In the genomic region with DNA sequence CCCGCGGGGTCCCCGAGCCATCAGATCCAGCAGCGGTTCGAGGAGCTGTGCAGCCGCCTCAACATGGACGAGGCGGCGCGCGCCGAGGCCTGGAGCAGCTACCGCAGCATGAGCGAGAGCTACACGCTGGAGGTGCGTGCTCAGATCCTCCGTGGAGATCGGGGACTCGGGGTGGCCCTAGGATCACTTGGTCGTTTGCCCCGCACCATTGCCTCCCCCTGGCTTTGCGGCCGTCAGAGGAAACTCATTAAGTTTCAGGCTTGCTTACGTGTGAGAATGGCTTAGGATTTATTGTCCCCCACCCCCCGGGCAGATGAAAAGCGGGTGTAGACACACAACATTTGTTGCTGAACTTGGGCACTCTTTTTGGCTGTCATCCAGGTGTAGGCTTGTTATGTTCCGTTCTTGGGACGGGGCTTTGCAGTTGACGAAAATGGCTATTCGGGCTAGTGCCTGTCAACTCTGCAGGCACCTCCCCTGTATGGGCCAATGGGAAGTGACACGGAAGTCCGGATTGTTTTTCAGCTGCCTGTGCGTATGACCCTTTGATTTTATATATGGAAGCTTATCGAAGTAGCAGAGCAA, we compare ENCODE assay signal across 8 mouse cellular contexts. TPM values are rescaled to one million over a fixed set of nuclear protein-coding genes. Genes with fewer than 3 reads are reported as not detected.
DNase-seq lines count a peak whose midpoint lies in the region; ATAC-seq and TF ChIP-seq lines count a peak whose summit lies in the region.

No protein-coding gene starts in this region.

- in situ Hi-C loops in CH12.LX (cut with MboI; ENCODE audit: low pct_ligation_motif_present, low pct_unique_long_range_greater_than_20kb, low sequenced_read_pairs), result no loop called here

- peaks cover 5 to 22% of the 10 kb centered on the region in 2 experiments for H3K36me3 ChIP-seq in CH12.LX (replicated peaks in 1 of 2; ENCODE audit: control insufficient read depth in 1 of 2, insufficient read depth in 1 of 2, low read length in 1 of 2)
- no peaks in the 10 kb centered on the region; the same call in 1 of the 2 replicates for H3K36me3 ChIP-seq in forebrain, embryonic 12.5 days (replicated peaks)
- H3K36me3 ChIP-seq in heart, embryonic 16.5 days (ENCODE audit: control insufficient read depth, insufficient read depth), result no peaks in the 10 kb centered on the region
- peaks cover 5% of the 10 kb centered on the region for H3K36me3 ChIP-seq in liver, embryonic 13.5 days
- no peaks in the 10 kb centered on the region for H3K36me3 ChIP-seq in stomach, embryonic 16.5 days (ENCODE audit: control insufficient read depth, insufficient read depth, low read length)

- H3K27ac ChIP-seq in CH12.LX (ENCODE audit: insufficient read depth, low read depth), result peak overlapping the region; percentile 59
- H3K27ac ChIP-seq in forebrain, embryonic 12.5 days, result peak overlapping the region; percentile 83
- H3K27ac ChIP-seq in heart, embryonic 16.5 days (ENCODE audit: low read length), result peak overlapping the region; percentile 91
- peak overlapping the region; percentile 88 for H3K27ac ChIP-seq in liver, embryonic 13.5 days
- H3K27ac ChIP-seq in stomach, embryonic 16.5 days (ENCODE audit: low read length), result peak overlapping the region; percentile 83

- TF ChIP-seq RAD21 in CH12.LX (IDR thresholded peaks at IDR 0.05; ENCODE audit: low read depth, low read length), result no peak

- dilution Hi-C loops in CH12.LX (cut with MboI; ENCODE audit: extremely low pct_ligation_motif_present, extremely low pct_unique_long_range_greater_than_20kb, low sequenced_read_pairs), result no loop called here

- H3K4me1 ChIP-seq in CH12.LX (ENCODE audit: control insufficient read depth in 1 of 2, insufficient read depth in 2 of 2), result peaks cover 17 to 29% of the 10 kb centered on the region in 2 experiments
- peaks cover 15% of the 10 kb centered on the region for H3K4me1 ChIP-seq in forebrain, embryonic 12.5 days
- peaks cover 10% of the 10 kb centered on the region for H3K4me1 ChIP-seq in heart, embryonic 16.5 days (ENCODE audit: control insufficient read depth, insufficient read depth, low read length)
- H3K4me1 ChIP-seq in liver, embryonic 13.5 days (replicated peaks), result peaks cover 22% of the 10 kb centered on the region
- H3K4me1 ChIP-seq in stomach, embryonic 16.5 days (ENCODE audit: control insufficient read depth, insufficient read depth, low read length), result peaks cover 8% of the 10 kb centered on the region; the same call in 1 of the 2 replicates

- peak overlapping the region; percentile 85 for H3K9ac ChIP-seq in CH12.LX (ENCODE audit: insufficient read depth, low read depth)
- H3K9ac ChIP-seq in forebrain, embryonic 12.5 days, result peak overlapping the region; percentile 80
- peak overlapping the region; percentile 94 for H3K9ac ChIP-seq in heart, embryonic 16.5 days (ENCODE audit: low read length)
- H3K9ac ChIP-seq in liver, embryonic 13.5 days, result peak overlapping the region; percentile 89
- peak overlapping the region; percentile 86 for H3K9ac ChIP-seq in stomach, embryonic 16.5 days (ENCODE audit: low read length)

- no peak for TF ChIP-seq EP300 in CH12.LX (IDR thresholded peaks at IDR 0.05; ENCODE audit: low read length)

- no peaks in the 10 kb centered on the region for H3K27me3 ChIP-seq in CH12.LX (replicated peaks)
- no peaks in the 10 kb centered on the region for H3K27me3 ChIP-seq in forebrain, embryonic 12.5 days
- H3K27me3 ChIP-seq in heart, embryonic 16.5 days (ENCODE audit: control insufficient read depth, insufficient read depth, low read length), result no peaks in the 10 kb centered on the region
- H3K27me3 ChIP-seq in liver, embryonic 13.5 days, result no peaks in the 10 kb centered on the region
- H3K27me3 ChIP-seq in stomach, embryonic 16.5 days (ENCODE audit: control insufficient read depth, insufficient read depth, low read length), result no peaks in the 10 kb centered on the region

- WGBS in forebrain, embryonic 12.5 days, result under 1% methylated on average over 33 of the region's 34 CpGs
- WGBS in heart, embryonic 16.5 days, result 0% methylated on average over 34 of the region's 34 CpGs
- under 1% methylated on average over 34 of the region's 34 CpGs for WGBS in liver, embryonic 13.5 days (ENCODE audit: insufficient replicate concordance)
- WGBS in stomach, embryonic 16.5 days, result under 1% methylated on average over 34 of the region's 34 CpGs

- H3K4me3 ChIP-seq in CH12.LX (replicated peaks in 1 of 3; ENCODE audit: low read depth in 2 of 3, low read length in 2 of 3, poor library complexity in 1 of 3), result peak overlapping the region; percentile 81 to 98 (median 82)
- peak overlapping the region; percentile 84 for H3K4me3 ChIP-seq in forebrain, embryonic 12.5 days (replicated peaks)
- H3K4me3 ChIP-seq in heart, embryonic 16.5 days (ENCODE audit: low read length), result peak overlapping the region; percentile 96
- peak overlapping the region; percentile 91 for H3K4me3 ChIP-seq in liver, embryonic 13.5 days (replicated peaks)
- peak overlapping the region; percentile 95 for H3K4me3 ChIP-seq in stomach, embryonic 16.5 days (replicated peaks; ENCODE audit: low read length)

- no peak for TF ChIP-seq CTCF in CH12.LX (conservative IDR thresholded peaks at IDR 0.05 in 1 of 2, IDR thresholded peaks at IDR 0.05 in 1 of 2; ENCODE audit: low read depth in 2 of 2, low read length in 2 of 2)

- ATAC-seq in forebrain, embryonic 12.5 days (ENCODE audit: low FRiP score), result peak; percentile 84
- ATAC-seq in heart, embryonic 16.5 days (replicated peaks; ENCODE audit: extremely low read depth, insufficient read depth, low FRiP score), result peak; percentile 86
- ATAC-seq in liver, embryonic 13.5 days (ENCODE audit: low read depth), result peak; percentile 80
- peak; percentile 84 for ATAC-seq in stomach, embryonic 16.5 days (ENCODE audit: insufficient read depth, low FRiP score)

- H3K4me2 ChIP-seq in CH12.LX (ENCODE audit: insufficient read depth, low read depth, poor library complexity, severe bottlenecking), result no peak overlapping the region
- peak overlapping the region; percentile 67 for H3K4me2 ChIP-seq in forebrain, embryonic 12.5 days
- peak overlapping the region; percentile 63 for H3K4me2 ChIP-seq in heart, embryonic 16.5 days (ENCODE audit: low read depth, low read length)
- peak overlapping the region; percentile 79 for H3K4me2 ChIP-seq in liver, embryonic 13.5 days
- peak overlapping the region; percentile 67 for H3K4me2 ChIP-seq in stomach, embryonic 16.5 days (ENCODE audit: low read depth, low read length)

- H3K79me2 ChIP-seq in CH12.LX (replicated peaks; ENCODE audit: control insufficient read depth, extremely low read depth, insufficient read depth, poor library complexity, severe bottlenecking), result peaks cover 23% of the 10 kb centered on the region

- peak; percentile 86 for DNase-seq in CH12.LX (ENCODE audit: extremely low read depth)
- peak; percentile 77 for DNase-seq in c-Kit-positive CD71-positive TER-119-negative erythroid progenitor cells, embryonic 14.5 days (ENCODE audit: low read depth)
- peak; percentile 89 to 95 for DNase-seq in kidney, postnatal 25 days
- peak; percentile 72 for DNase-seq in liver, embryonic 13.5 days
- peak; percentile 82 to 84 for DNase-seq in natural killer cell, adult 2 months (ENCODE audit: low spot score in 2 of 2)

- TF ChIP-seq POLR2A in CH12.LX (IDR thresholded peaks at IDR 0.05; ENCODE audit: low read depth, low read length), result peak; percentile 55

- H3K9me3 ChIP-seq in CH12.LX (replicated peaks; ENCODE audit: low read length), result no peaks in the 10 kb centered on the region
- no peaks in the 10 kb centered on the region for H3K9me3 ChIP-seq in forebrain, embryonic 12.5 days
- no peaks in the 10 kb centered on the region for H3K9me3 ChIP-seq in heart, embryonic 16.5 days (replicated peaks; ENCODE audit: control insufficient read depth, low read length)
- H3K9me3 ChIP-seq in liver, embryonic 13.5 days (replicated peaks), result no peaks in the 10 kb centered on the region
- no peaks in the 10 kb centered on the region for H3K9me3 ChIP-seq in stomach, embryonic 16.5 days (replicated peaks; ENCODE audit: control insufficient read depth, low read length)

TF ChIP-seq in CH12.LX, 34 proteins besides CTCF, POLR2A, EP300 and RAD21 (continues in another document):
- 0 out of 2 replicates have a peak, but pooled peaks have one; percentile 4 for TF ChIP-seq MYC (IDR thresholded peaks at IDR 0.05; ENCODE audit: low read depth, low read length)
- no peak for TF ChIP-seq GABPA (IDR thresholded peaks at IDR 0.05; ENCODE audit: insufficient replicate concordance, low read depth, low read length)
- TF ChIP-seq ZMIZ1 (IDR thresholded peaks at IDR 0.05; ENCODE audit: low read depth, low read length), result 0 out of 2 replicates have a peak, but pooled peaks have one; percentile 19
- no peak for TF ChIP-seq UBTF (IDR thresholded peaks at IDR 0.05; ENCODE audit: low read depth, low read length)
- no peak for TF ChIP-seq MAZ (IDR thresholded peaks at IDR 0.05; ENCODE audit: low read depth, low read length)
- TF ChIP-seq MXI1 (IDR thresholded peaks at IDR 0.05; ENCODE audit: low read depth, low read length), result peak; percentile 65
- TF ChIP-seq POLR2AphosphoS2 (IDR thresholded peaks at IDR 0.05; ENCODE audit: low read depth, low read length), result no peak
- TF ChIP-seq NELFE (IDR thresholded peaks at IDR 0.05; ENCODE audit: low read depth, low read length), result peak; percentile 54; the same call in 1 of the 2 replicates
- 0 out of 2 replicates have a peak, but pooled peaks have one; percentile 48 for TF ChIP-seq TBP (conservative IDR thresholded peaks at IDR 0.05; ENCODE audit: low read depth, low read length)
- TF ChIP-seq MAX (IDR thresholded peaks at IDR 0.05; ENCODE audit: low read length), result no peak
- no peak for TF ChIP-seq KAT2A (IDR thresholded peaks at IDR 0.05; ENCODE audit: insufficient replicate concordance, low read length)
- TF ChIP-seq IRF4 (IDR thresholded peaks at IDR 0.05; ENCODE audit: low read depth, low read length), result no peak
- TF ChIP-seq ZKSCAN1 (IDR thresholded peaks at IDR 0.05; ENCODE audit: borderline replicate concordance, low read depth, low read length), result no peak
- peak; percentile 97 for TF ChIP-seq ELF1 (IDR thresholded peaks at IDR 0.05; ENCODE audit: low read depth, low read length)
- TF ChIP-seq MEF2A (IDR thresholded peaks at IDR 0.05; ENCODE audit: borderline replicate concordance, low read depth, low read length), result no peak
- peak; percentile 64; the same call in 1 of the 2 replicates for TF ChIP-seq HCFC1 (IDR thresholded peaks at IDR 0.05; ENCODE audit: low read depth, low read length)
- TF ChIP-seq SIN3A (IDR thresholded peaks at IDR 0.05; ENCODE audit: low read length), result peak; percentile 97

RNA-seq across cellular contexts. Expression of a gene that starts 0.5 kb away (rescaled TPM):
- total RNA-seq in CH12.LX (2012; rRNA removed) (17.2 and 19.0 TPM in 2 replicates), CH12.LX (2014; rRNA removed) (19.2 and 20.4 TPM in 2 replicates)
- 17.0 and 21.9 TPM in 2 replicates for polyA plus RNA-seq in CH12.LX (2012; ENCODE audit: insufficient read length, low read depth)
- 17.3 and 18.1 TPM in 2 replicates for polyA plus RNA-seq in forebrain, embryonic 12.5 days (2016; fragmentation: Nextera tagmentation; extraction: Ambion mirVana)
- polyA plus RNA-seq in heart, embryonic 16.5 days (2015; fragmentation: Nextera tagmentation; extraction: Ambion mirVana), result 20.7 and 20.9 TPM in 2 replicates
- 5.0 and 7.4 TPM in 2 replicates for polyA plus RNA-seq in liver, embryonic 13.5 days (2015; fragmentation: Nextera tagmentation; extraction: Ambion mirVana)
- 18.3 and 18.5 TPM in 2 replicates for polyA plus RNA-seq in stomach, embryonic 16.5 days (2015; fragmentation: Nextera tagmentation; extraction: Ambion mirVana)

Comparison
In these comparisons a context has a peak if more than half of its experiments do, and no peak if none do; other contexts are left out.
1. Peak in every context shown above with its lines: DNase-seq, ATAC-seq, H3K4me3 ChIP-seq and H3K27ac ChIP-seq.